Mouse (Mus musculus) embryo, embryonic 11 days (tissue): ENCODE results near the gene Aggf1.

Source experiments
- DNase-seq: peaks from one replicate; pipeline ENCODE4 v3.0.0-alpha.2; 2015

Aggf1 gene

GRCm38 (mm10) chr13:95330507-95330906 is 44.6 kb downstream of the Aggf1 start:
- no peak for DNase-seq

- no peak for DNase-seq
Observed at GRCm38 (mm10) chr13:95328767-95329166, 46.4 kb downstream of the Aggf1 start.

GRCm38 (mm10) chr13:95327345-95327741 is 47.8 kb downstream of the Aggf1 start:
- peak; percentile 52 for DNase-seq

GRCm38 (mm10) chr13:95326611-95327344 is 48.4 kb downstream of the Aggf1 start:
- peak; percentile 82 for DNase-seq

GRCm38 (mm10) chr13:95325907-95326550 is 49.1 kb downstream of the Aggf1 start:
- no peak for DNase-seq

- DNase-seq: peak; percentile 91
Observed at GRCm38 (mm10) chr13:95325080-95325906, 49.9 kb downstream of the Aggf1 start.

GRCm38 (mm10) chr13:95324626-95325079 is 50.5 kb downstream of the Aggf1 start:
- no peak for DNase-seq

GRCm38 (mm10) chr13:95323950-95324625 is 51.1 kb downstream of the Aggf1 start:
- peak; percentile 68 for DNase-seq

- DNase-seq: no peak
Observed at GRCm38 (mm10) chr13:95323400-95323799, 51.8 kb downstream of the Aggf1 start, which contains the start of gene Zbed3. Gene Zbed3 (plus strand): TSS chr13:95323612.

GRCm38 (mm10) chr13:95320451-95320850 is 54.7 kb downstream of the Aggf1 start:
- DNase-seq: no peak

- no peak for DNase-seq
Observed at GRCm38 (mm10) chr13:95319153-95319552, 56.0 kb downstream of the Aggf1 start.

- no peak for DNase-seq
Observed at GRCm38 (mm10) chr13:95312016-95312415, 63.1 kb downstream of the Aggf1 start.

GRCm38 (mm10) chr13:95307100-95307655 is 68.0 kb downstream of the Aggf1 start:
- DNase-seq: no peak

GRCm38 (mm10) chr13:95306596-95306995 is 68.6 kb downstream of the Aggf1 start:
- DNase-seq: no peak
